Mouse (Mus musculus) erythroblast, embryonic 14.5 days (primary cell): ENCODE data around the gene Aqp8.

Source experiments
- GATA1 ChIP-seq: IDR thresholded peaks from 2 replicates; pipeline ENCODE4 v1.6.1; 2012; ENCODE audit warnings: low read length, inconsistent platforms, mixed read lengths
- TAL1 ChIP-seq: IDR thresholded peaks from 3 replicates; pipeline ENCODE4 v1.6.1; 2012; ENCODE audit warnings: low read length, inconsistent platforms, mixed read lengths

DNA sequence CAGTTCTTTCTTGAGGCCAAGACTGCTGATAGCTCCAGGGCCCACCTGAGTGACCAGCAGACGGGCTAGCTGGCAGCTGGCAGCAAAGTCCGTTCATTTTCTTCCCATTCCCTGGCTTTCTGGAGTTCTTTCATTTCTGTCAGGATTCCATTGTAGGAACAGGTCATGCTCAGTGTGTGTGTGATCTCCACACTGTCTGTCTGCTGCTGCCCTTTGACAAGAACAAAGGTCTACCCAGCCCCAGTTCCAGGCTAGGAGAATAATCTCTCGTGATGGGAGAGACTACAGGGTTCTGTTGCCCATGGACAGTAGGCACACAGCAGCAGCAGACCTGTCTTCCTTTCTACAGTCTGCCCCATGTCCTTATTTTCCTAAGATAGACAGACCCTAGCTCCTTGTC, 44.4 kb upstream of the Aqp8 start:
- TF ChIP-seq TAL1 (no peak), GATA1 (no peak)
